Mouse (Mus musculus) ES-E14 (cell line): ENCODE measurements around the gene Map3k14. TPM values are rescaled to one million over a fixed set of nuclear protein-coding genes. Genes with fewer than 3 reads are reported as not detected.

ENCODE experiments used
- DNase-seq: peaks from one replicate; pipeline ENCODE4 v3.0.0-alpha.2; 2013; ENCODE audit warnings: low read depth, low spot score
- H3K27ac ChIP-seq: 2 replicates; pipeline ENCODE4 v1.5.1; 2012; ENCODE audit warnings: low read depth, mild to moderate bottlenecking, low read length, moderate library complexity, mixed read lengths; ENCODE audit not compliant: poor library complexity, insufficient read depth, severe bottlenecking
- H3K36me3 ChIP-seq: 2 replicates; pipeline ENCODE4 v1.6.1; 2012; ENCODE audit warnings: mild to moderate bottlenecking, low read length, moderate library complexity, mixed read lengths; ENCODE audit not compliant: control insufficient read depth, poor library complexity, insufficient read depth, severe bottlenecking
- H3K4me1 ChIP-seq, 2 experiments: fragments of 150-350 bp in 1 of 2; sonication (generic) in 1 of 2; 2 replicates each; pipeline ENCODE4 v1.6.1; 2012; ENCODE audit warnings: low read length in 2 of 2, mild to moderate bottlenecking in 1 of 2, mixed read lengths in 1 of 2; ENCODE audit not compliant: control insufficient read depth in 2 of 2, insufficient read depth in 2 of 2, poor library complexity in 1 of 2
- H3K4me3 ChIP-seq, 2 experiments: fragments of 150-350 bp in 1 of 2; sonication (generic) in 1 of 2; 2 replicates each; pipeline ENCODE4 v1.5.1; 2012; ENCODE audit warnings: low read length in 2 of 2, low read depth in 1 of 2, mild to moderate bottlenecking in 1 of 2, mixed read lengths in 1 of 2; ENCODE audit not compliant: insufficient read depth in 1 of 2, poor library complexity in 1 of 2, severe bottlenecking in 1 of 2
- H3K9ac ChIP-seq: 2 replicates; pipeline ENCODE4 v1.6.1; 2012; ENCODE audit warnings: low read depth, mild to moderate bottlenecking, low read length, mixed read lengths; ENCODE audit not compliant: poor library complexity, insufficient read depth, severe bottlenecking
- H3K9me3 ChIP-seq: fragments of 150-350 bp; sonication (generic); 2 replicates; pipeline ENCODE4 v1.6.1; 2012; ENCODE audit warnings: low read depth, mild to moderate bottlenecking, low read length; ENCODE audit not compliant: control insufficient read depth, insufficient read depth
- CHD2 ChIP-seq: IDR thresholded peaks from 2 replicates; pipeline ENCODE4 v1.6.1; 2014; ENCODE audit warnings: mild to moderate bottlenecking, low read depth, low read length, inconsistent platforms
- HCFC1 ChIP-seq: IDR thresholded peaks from 2 replicates; pipeline ENCODE4 v1.6.1; 2012; ENCODE audit warnings: low read length, inconsistent platforms, borderline replicate concordance; ENCODE audit not compliant: insufficient read depth
- MAFK ChIP-seq: IDR thresholded peaks from 2 replicates; pipeline ENCODE4 v1.6.1; 2014; ENCODE audit warnings: mild to moderate bottlenecking, low read depth, low read length, inconsistent platforms; ENCODE audit not compliant: insufficient read depth
- ZC3H11A ChIP-seq: IDR thresholded peaks from 2 replicates; pipeline ENCODE4 v1.6.1; 2012; ENCODE audit warnings: low read depth, mild to moderate bottlenecking, inconsistent platforms, low read length, borderline replicate concordance
- ZNF384 ChIP-seq: IDR thresholded peaks from 2 replicates; pipeline ENCODE4 v1.6.1; 2012; ENCODE audit warnings: low read depth, low read length, inconsistent platforms
- in situ Hi-C, 2 experiments: fragments of 600-800 bp; cut with MboI; formaldehyde crosslinking; loops; one replicate each; pipeline ENCODE4 v1.15.1; 2025; ENCODE audit warnings: low sequenced_read_pairs in 2 of 2, inconsistent platforms in 1 of 2; ENCODE audit not compliant: unreplicated experiment in 2 of 2
- total RNA-seq: library from RNA; depleted of rRNA; stranded (reverse); fragments of 300-350 nt; gene quantifications from 2 replicates; pipeline ENCODE4 v1.2.3, GENCODE M21; 2012

Gene Map3k14
- total RNA-seq, 1 experiment = 4.5 TPM

- Histone ChIP-seq H3K36me3 (no peaks in the 10 kb centered on the region), H3K9ac (peak overlapping the region; percentile 11; the same call in 1 of the 2 replicates), H3K27ac (no peak overlapping the region), H3K9me3 (no peaks in the 10 kb centered on the region), H3K4me1 (peaks cover 0 to 12% of the 10 kb centered on the region in 2 experiments; a peak in 2 of 4 replicates), H3K4me3 (peak overlapping the region; percentile 63 to 65; a peak in 3 of 4 replicates)
- no peak for DNase-seq
- in situ Hi-C loops = no loop called here
- TF ChIP-seq ZNF384 (no peak), CHD2 (no peak), MAFK (no peak), ZC3H11A (no peak), HCFC1 (no peak)
These were observed 74.1 kb downstream of the Map3k14 start for GRCm38 (mm10) chr11:103192956-103193824.

DNA sequence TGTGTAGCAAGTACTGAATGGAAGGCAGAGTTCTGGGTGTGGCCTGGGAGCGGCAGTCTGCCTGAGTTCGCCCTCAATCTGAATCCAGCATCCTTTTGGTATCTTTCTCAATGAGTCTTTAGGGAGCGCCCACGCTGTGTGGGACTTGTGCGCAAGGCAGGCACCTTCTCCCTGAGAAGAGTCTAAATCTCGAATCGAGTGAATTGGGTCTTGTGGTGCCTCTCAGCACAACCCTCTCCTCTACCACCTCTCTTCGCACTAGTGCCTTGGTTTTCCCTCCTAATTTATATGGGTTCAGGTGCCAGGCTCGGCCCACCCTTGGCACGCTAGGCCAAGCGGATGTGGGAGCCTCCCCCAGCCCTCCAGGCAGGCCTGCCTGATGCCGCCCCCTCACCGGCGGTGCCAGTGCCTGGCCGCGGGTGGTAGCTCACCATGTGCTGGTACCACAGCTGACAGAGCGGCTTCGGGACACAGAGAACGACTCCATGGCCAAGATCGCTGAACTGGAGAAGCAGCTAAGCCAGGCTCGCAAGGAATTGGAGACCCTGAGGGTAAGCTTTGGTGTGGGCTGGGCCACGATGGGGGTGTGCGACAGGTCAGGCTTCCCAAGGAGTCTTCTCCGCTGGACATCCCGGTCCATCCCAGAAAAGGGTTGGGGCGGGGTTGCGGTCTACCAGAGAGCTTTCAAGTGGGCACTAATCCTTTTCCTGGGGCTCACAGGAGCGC is 74.9 kb downstream of the Map3k14 start:
- Histone ChIP-seq H3K36me3 (no peaks in the 10 kb centered on the region), H3K27ac (no peak overlapping the region), H3K4me3 (peak overlapping the region; percentile 63 to 65; a peak in 3 of 4 replicates), H3K9me3 (no peaks in the 10 kb centered on the region), H3K4me1 (peaks cover 0 to 10% of the 10 kb centered on the region in 2 experiments; a peak in 1 of 4 replicates), H3K9ac (no peak overlapping the region)
- in situ Hi-C loops = no loop called here
- no peak for DNase-seq
- TF ChIP-seq ZNF384 (no peak), HCFC1 (no peak)

DNA sequence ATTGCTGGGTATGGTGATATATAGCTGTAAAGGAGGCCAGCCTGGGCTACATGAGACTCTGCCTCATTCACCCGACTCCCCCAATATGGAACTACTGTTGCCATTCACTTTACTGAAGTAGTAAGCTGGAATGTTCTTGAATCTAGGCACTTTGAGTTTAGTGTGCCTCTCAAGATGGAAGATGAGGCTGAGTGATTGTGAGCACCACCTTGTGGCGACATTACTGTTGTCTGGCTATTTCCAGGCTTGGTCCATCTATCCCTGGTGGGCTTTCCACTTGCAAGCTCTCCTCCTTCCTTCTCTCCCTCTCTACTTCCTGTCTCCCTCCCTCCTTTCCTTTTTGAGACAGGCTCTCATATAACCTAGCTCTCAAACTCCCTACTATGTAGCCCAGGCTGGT is 82.4 kb downstream of the Map3k14 start:
- Histone ChIP-seq H3K9ac (no peak overlapping the region), H3K36me3 (no peaks in the 10 kb centered on the region), H3K4me1 (no peaks in the 10 kb centered on the region), H3K9me3 (no peaks in the 10 kb centered on the region), H3K4me3 (no peak overlapping the region), H3K27ac (no peak overlapping the region)
- no peak for DNase-seq
- in situ Hi-C loops = no loop called here
- TF ChIP-seq CHD2 (no peak), ZNF384 (no peak), ZC3H11A (0 out of 2 replicates have a peak, but pooled peaks have one; percentile 8)

- no peak overlapping the region for H3K27ac ChIP-seq
- TF ChIP-seq ZC3H11A = no peak
- no peak for TF ChIP-seq HCFC1
- no peak for TF ChIP-seq ZNF384
- TF ChIP-seq CHD2 = no peak
- TF ChIP-seq MAFK = no peak
- DNase-seq = no peak
- peaks cover 0 to 2% of the 10 kb centered on the region in 2 experiments; a peak in 2 of 4 replicates for H3K4me1 ChIP-seq
- H3K36me3 ChIP-seq = no peaks in the 10 kb centered on the region
- no peak overlapping the region for H3K4me3 ChIP-seq
- in situ Hi-C loops = no loop called here
- H3K9me3 ChIP-seq = no peaks in the 10 kb centered on the region
- H3K9ac ChIP-seq = no peak overlapping the region
These were observed 85.4 kb downstream of the Map3k14 start for GRCm38 (mm10) chr11:103181911-103182310.

DNA sequence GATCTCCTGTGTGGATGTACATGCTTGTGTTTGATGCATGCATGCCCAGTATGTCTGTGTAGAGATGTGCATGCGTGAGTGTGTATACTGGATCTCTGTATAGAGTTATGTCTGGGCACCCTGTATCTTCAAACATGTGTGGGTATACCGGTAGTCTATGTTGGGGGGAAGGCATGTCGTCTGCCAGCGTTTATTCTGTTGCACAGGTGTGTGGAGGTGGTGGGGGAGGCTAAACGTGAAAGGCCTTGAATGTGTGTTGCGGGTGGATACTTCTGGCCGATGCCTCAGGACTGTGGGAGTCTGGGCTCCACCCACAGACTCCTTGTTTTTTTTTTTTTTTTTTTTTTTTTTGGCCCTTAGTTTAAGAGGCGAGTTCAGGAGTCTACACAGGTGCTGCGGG is 85.9 kb downstream of the Map3k14 start:
- in situ Hi-C loops = no loop called here
- Histone ChIP-seq H3K4me3 (no peak overlapping the region), H3K36me3 (no peaks in the 10 kb centered on the region), H3K4me1 (peaks cover 0 to 2% of the 10 kb centered on the region in 2 experiments; a peak in 2 of 4 replicates), H3K9ac (no peak overlapping the region), H3K9me3 (no peaks in the 10 kb centered on the region), H3K27ac (no peak overlapping the region)
- DNase-seq = no peak
- TF ChIP-seq ZNF384 (0 out of 2 replicates have a peak, but pooled peaks have one; percentile 49), ZC3H11A (no peak)
